Mouse (Mus musculus) natural killer cell, adult 2 months (primary cell): Measurements from ENCODE around the gene Klf11.
"Not testable (repeated sequence)": the region's sequence is repeated elsewhere in the genome, so short reads cannot be mapped to it uniquely, and the experiment has no call there.

ENCODE experiments used
- DNase-seq, 2 experiments: peaks; one replicate each; pipeline ENCODE4 v3.0.0; 2022; ENCODE audit warnings: low spot score in 2 of 2

Klf11 gene

GRCm38 (mm10) chr12:24651063-24651557 lies at the start of gene Klf11:
Klf11 (plus strand) TSS chr12:24651274.
- DNase-seq = peak; percentile 94 to 96

DNA sequence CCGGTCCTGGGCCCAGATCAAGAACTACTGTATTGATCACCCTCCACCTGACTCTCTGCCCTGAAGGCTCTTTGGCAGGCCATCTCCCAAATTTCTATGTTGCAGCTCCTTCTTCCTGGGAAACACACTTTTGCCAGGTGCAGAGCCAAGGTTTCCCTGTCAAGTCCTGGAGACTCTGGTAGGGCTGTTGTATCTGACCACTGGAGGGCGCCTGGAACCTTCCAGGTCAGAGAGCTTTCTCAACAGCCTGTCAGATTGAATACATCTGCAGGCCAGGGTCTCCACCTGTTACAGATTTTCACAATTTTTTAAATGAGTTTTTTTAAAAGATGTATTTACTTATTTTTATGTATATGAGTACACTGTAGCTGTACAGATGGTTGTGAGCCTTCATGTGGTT lies 47.8 kb upstream of the Klf11 start:
- DNase-seq = peak; percentile 16 to 52

GRCm38 (mm10) chr12:24606166-24606565 lies 44.9 kb upstream of the Klf11 start:
- no peak for DNase-seq

DNA sequence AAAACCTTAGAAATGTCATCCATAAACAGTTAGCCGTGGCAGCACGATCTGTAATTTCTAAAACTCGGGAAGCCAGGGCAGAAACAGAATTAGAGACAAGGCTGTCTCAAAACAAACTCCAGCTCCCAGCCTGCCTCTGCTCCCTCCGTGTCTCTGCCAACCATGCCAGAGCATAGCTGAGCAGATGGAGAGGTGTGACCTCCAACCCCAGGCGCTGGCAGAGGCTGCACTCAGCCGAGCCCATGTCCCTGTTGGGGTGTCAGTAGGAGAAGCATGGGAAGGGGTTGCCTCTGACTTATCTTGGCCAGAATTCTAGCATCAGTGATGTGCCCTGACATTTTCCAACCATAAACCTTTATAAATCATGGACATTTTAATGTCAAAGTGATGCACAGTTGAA lies 38.5 kb upstream of the Klf11 start:
- DNase-seq = no peak

GRCm38 (mm10) chr12:24614452-24615075 lies 36.5 kb upstream of the Klf11 start:
- no peak for DNase-seq

GRCm38 (mm10) chr12:24615140-24615539 lies 35.9 kb upstream of the Klf11 start:
- no peak for DNase-seq

DNA sequence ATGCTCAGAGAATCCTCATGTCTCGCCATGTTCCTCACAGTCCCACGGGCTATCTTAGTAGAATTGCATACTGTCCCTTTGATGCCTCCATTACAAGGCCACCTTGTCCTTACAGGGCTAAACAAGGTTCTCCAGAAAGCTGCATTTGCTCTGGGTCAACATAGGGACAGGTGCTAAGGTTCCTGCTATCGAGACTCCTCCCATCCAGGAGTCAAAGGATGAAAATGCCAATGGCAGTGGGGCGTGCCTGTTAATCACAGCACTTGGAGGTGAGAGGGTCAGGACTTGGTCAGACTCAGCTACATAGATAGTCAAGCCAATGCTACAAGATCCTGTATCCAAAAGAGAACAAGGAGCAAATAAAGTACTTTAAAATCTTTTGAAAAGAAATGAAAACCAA lies 31.6 kb upstream of the Klf11 start:
- DNase-seq = no peak

DNA sequence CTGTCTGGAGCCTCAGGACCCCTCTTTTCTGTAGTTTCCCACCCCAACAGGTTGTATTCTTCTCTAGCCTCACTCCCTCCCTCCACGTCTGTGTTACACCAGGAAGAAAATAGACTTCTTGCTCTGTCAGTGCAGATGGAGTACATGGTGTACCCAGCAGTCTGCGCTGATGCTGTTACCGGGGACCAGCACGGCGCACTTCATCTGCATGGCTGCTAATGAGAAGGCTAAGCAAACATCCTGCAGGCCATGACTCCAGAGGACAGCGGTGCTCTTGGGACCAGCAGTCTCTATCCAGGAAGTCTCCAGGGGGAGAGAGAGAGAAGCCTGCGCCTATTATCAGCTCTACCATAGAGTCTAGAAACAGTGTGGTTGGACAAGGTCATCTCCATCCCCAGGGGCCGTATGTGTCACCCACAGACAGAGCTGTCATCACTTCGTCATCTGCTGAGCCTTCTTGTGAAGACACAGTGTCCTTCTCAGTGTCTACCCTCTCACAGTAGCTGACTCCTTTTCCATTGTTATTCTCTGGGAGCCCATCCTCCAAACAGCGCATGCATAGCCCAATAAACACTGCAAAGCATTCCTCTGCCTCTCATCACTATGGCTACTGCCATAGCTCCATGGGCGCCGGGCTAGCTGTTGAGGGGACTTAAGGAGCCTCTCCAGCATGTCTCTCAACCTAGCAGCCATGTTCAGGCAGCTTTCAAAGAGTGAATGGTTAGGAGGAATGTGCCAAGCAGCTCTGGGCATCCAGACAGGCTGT lies 27.4 kb upstream of the Klf11 start:
- no peak for DNase-seq

- no peak for DNase-seq
These were observed 24.7 kb upstream of the Klf11 start for GRCm38 (mm10) chr12:24626401-24626800.

- no peak for DNase-seq
These were observed 23.9 kb upstream of the Klf11 start for GRCm38 (mm10) chr12:24627215-24627614.

DNA sequence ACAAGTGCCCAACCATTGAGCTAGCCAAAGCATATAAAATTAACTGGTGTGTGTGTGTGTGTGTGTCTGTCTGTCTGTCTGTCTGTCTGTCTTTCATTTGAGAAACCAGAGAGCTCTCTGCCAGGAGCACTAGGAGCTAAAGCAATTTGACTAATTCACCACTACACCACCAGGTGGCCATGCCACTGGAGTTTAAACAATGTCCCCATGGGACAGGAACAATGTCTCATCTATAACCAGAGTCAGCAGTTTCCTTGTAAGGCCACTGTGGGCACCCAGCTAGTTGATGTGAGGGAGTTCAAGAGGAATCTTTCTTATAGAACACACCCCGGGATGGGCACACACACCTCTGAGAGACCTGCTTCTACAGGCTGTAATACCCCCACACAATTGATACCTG lies 20.9 kb upstream of the Klf11 start:
- DNase-seq = peak in 1 of 2 experiments; percentile 48

- no peak for DNase-seq
These were observed 18.7 kb upstream of the Klf11 start for GRCm38 (mm10) chr12:24632404-24632803.

DNA sequence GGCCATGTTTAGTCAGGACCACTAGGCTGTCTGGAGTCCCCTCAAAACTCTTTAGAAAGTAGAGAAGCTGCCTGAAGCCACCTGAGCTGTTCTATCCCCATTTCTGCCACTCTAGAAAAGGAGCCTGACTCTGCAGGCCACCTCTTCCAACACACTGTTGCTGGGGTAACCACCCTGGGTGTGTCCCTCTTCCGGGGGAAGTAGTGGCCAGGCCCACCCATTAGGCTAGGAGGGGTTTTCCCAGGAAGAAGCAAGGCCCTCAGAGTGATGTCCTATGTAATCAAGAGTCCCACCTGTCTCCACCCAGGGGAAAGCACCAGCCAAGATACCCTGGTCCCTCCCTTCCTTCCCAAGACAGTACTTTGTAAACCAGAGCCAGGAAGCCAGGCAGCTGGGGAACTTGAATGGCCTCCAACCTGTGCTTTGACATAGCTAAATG lies 17.3 kb upstream of the Klf11 start:
- DNase-seq = peak; percentile 29 to 45

DNA sequence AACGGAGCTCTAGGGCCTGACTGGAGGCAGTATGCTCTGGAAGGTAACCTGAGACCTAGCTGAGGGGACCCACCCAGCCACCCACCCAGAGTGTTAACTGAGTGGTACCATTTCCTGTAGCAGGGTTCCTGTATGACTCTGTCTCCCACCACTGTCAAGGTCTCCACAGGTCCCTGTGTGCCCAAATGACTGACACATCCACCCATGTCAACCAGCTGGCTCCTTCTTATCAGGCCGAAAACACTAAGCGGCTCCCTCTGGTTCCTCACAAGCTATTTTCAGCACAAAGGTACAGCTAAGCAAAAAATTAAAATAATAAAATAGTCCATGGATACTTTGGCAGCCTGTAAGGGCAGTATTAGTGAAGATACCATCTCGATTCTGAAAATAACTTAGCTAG lies 16.9 kb upstream of the Klf11 start:
- DNase-seq = no peak

DNA sequence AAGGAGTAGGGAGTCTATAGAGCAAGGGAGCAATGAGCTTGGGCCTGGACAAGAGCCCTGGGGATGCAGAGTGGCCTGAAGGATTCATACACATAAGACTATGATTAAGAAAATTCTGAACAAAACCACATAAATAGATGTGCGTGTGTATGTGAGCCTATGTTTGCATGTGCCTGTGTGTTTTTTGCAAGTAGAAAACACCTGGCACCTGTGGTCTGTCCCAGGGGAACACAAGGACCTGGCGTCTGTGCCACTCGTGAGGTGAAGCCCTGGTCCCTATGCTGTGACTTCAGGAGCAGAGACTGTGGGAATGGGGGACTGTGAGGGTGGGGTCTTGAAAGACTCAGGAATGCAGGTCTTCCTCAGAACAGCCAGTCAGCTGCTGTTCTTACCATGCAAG lies 16.4 kb upstream of the Klf11 start:
- DNase-seq = no peak

GRCm38 (mm10) chr12:24638787-24639186 lies 12.3 kb upstream of the Klf11 start:
- not testable (repeated sequence) for DNase-seq

DNA sequence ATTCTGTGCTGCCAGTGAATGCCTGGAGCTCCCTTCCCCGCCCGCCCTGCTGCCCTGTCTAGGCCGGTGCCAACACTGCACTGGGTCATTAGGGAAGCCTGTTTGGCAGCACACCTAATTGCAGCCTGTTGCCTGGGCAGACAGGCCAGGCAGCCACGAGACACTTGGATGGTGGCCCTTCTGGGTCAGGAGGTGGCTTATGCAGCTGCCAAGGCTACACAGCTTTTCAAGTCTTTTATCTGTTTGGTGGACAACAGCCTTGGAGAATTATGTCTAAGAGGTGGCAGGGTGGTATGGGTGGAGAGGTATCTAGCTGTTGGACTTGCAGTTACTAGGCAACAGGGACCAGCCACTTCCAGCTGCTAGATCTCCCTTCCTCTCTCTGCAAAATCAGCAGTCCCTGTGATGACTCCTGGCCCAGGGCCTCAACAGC lies 8.7 kb upstream of the Klf11 start:
- no peak for DNase-seq

- no peak for DNase-seq
These were observed 6.9 kb upstream of the Klf11 start for GRCm38 (mm10) chr12:24644125-24644571.

DNA sequence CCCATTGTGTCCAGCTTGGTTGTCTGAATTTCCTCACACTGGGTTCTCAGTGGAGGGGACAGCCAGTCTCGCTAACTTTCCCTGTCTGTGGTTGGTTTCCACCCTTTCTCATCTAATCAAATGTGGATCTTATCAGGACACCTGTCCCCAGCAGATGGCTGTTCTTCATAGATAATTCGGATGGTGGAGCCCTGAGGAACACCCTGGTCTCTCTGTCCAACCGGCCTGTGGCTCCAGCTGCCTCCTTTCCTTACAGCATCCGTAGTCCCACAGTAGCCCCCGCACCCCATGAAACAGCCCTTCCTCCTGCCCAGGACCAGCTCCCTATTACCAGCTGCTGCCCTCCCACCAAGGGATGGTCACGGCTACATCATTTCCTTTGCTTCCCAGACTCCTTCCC lies 5.2 kb upstream of the Klf11 start:
- no peak for DNase-seq

GRCm38 (mm10) chr12:24648094-24648493 lies 3.0 kb upstream of the Klf11 start:
- no peak for DNase-seq

- no peak for DNase-seq
These were observed 535 bp upstream of the Klf11 start for GRCm38 (mm10) chr12:24650415-24651062.

GRCm38 (mm10) chr12:24651642-24652342 lies 718 bp downstream of the Klf11 start:
- peak; percentile 93 to 95 for DNase-seq
